Comparison of ENCODE assay signal across 13 mouse cellular contexts in genomic region chr1:153224331-153224730, GRCm38 (mm10). TPM values are rescaled to one million over a fixed set of nuclear protein-coding genes. Genes with fewer than 3 reads are reported as not detected.
DNase-seq lines count a peak whose midpoint lies in the region; TF ChIP-seq lines count a peak whose summit lies in the region.
"Had no signal": no experiment of that assay in that cellular context is flagged by ENCODE, and none has a peak within 500 bp of the region (broad histone marks: within the 10 kb centered on the region; RNA-seq: fewer than 3 reads in every experiment).

No protein-coding gene starts in this region.

- intact Hi-C loops in heart, postnatal 36 days (cut with DNase I), result loop anchor here (5.0 kb wide), 1 partner anchor 163 kb away; no protein-coding TSS in a partner anchor
- intact Hi-C loops in left cerebral cortex, adult 2 months (cut with DNase I), result loop anchor here (5.0 kb wide), 1 partner anchor 108 kb away; the partner anchor contains the start of gene Lamc1
- intact Hi-C loops in heart, postnatal 10 days (cut with DNase I), result loop anchor here (5.0 kb wide), 1 partner anchor 122 kb away; no protein-coding TSS in a partner anchor

- peak overlapping the region; percentile 80 for H3K27ac ChIP-seq in left cerebral cortex, adult 2 months
- H3K27ac ChIP-seq: embryonic facial prominence, embryonic 15.5 days; liver, embryonic 12.5 days had no signal

- DNase-seq in heart, adult 9 months (ENCODE audit: low spot score in 2 of 2), result peak; percentile 47 to 74
- DNase-seq in heart, postnatal 36 days, result no peak
- no peak for DNase-seq in left cerebral cortex, adult 2 months (ENCODE audit: extremely low spot score in 1 of 2, low spot score in 2 of 2)
- DNase-seq in left cerebral cortex, adult 18-20 months (ENCODE audit: low spot score in 2 of 2), result no peak
- peak; percentile 32 for DNase-seq in embryo, embryonic 10.5 days (ENCODE audit: low spot score)
- DNase-seq in heart, postnatal 10 days, result peak; percentile 43 to 47
- no peak for DNase-seq in adrenal gland, postnatal 14 days
- DNase-seq in urinary bladder, postnatal 10 days (ENCODE audit: low spot score), result no peak
- DNase-seq: cerebellum, adult 9-10 months had no signal

- no peak for TF ChIP-seq CTCF in left cerebral cortex, adult 2 months (IDR thresholded peaks at IDR 0.05)

- H3K4me3 ChIP-seq in left cerebral cortex, adult 2 months, result no peak overlapping the region
- H3K4me3 ChIP-seq: embryonic facial prominence, embryonic 15.5 days; hindbrain, embryonic 15.5 days; liver, embryonic 12.5 days; myocyte had no signal

RNA-seq across cellular contexts. Expression of gene Lamc2, which starts 38.1 kb away (rescaled TPM):
- total RNA-seq in heart, postnatal 36 days (2021), result 1 to 10 TPM; 6.3 to 7.7 TPM
- 10 to 100 TPM; 12.1 to 12.5 TPM for total RNA-seq in left cerebral cortex, adult 2 months (2021)
- total RNA-seq in left cerebral cortex, adult 18-20 months (2021), result 10 to 100 TPM; 11.2 TPM
- 10 to 100 TPM in 1 of 2 experiments, 1 to 10 TPM in 1; 9.2 to 13.4 TPM for total RNA-seq in heart, postnatal 10 days (2021)
- 0.70 and 2.1 TPM in 2 replicates for total RNA-seq in adrenal gland, postnatal 14 days (2021)

Comparison
In these comparisons a context has a peak if more than half of its experiments do, and no peak if none do; other contexts are left out.
1. DNase-seq: peak in heart, adult 9 months (2 of 2), embryo, embryonic 10.5 days (single experiment) and heart, postnatal 10 days (2 of 2); none in heart, postnatal 36 days (0 of 2), left cerebral cortex, adult 2 months (0 of 2), left cerebral cortex, adult 18-20 months (0 of 2), adrenal gland, postnatal 14 days (single experiment) and urinary bladder, postnatal 10 days (single experiment).